Mouse (Mus musculus) thymus, adult 2 months (tissue): ENCODE measurements around the gene Zfp945. TPM values are rescaled to one million over a fixed set of nuclear protein-coding genes. Genes with fewer than 3 reads are reported as not detected.

Experiments
- DNase-seq: peaks from one replicate; pipeline ENCODE4 v3.0.0; 2021
- H3K27ac ChIP-seq: fragments of 200-500 bp; 2 replicates; pipeline ENCODE4 v1.5.1; 2012; ENCODE audit warnings: low read length, control low read depth; ENCODE audit not compliant: control insufficient read depth, insufficient read depth
- H3K27me3 ChIP-seq: fragments of 200-500 bp; 2 replicates; pipeline ENCODE4 v1.6.1; 2012; ENCODE audit warnings: mild to moderate bottlenecking, low read length, moderate library complexity, mixed read lengths; ENCODE audit not compliant: control insufficient read depth, insufficient read depth
- H3K36me3 ChIP-seq: fragments of 200-500 bp; 2 replicates; pipeline ENCODE4 v1.6.1; 2012; ENCODE audit warnings: mild to moderate bottlenecking, low read length, moderate library complexity; ENCODE audit not compliant: control insufficient read depth, insufficient read depth
- H3K4me1 ChIP-seq: fragments of 200-500 bp; replicated peaks from 2 replicates; pipeline ENCODE4 v1.6.1; 2012; ENCODE audit warnings: low read length; ENCODE audit not compliant: control insufficient read depth, insufficient read depth
- H3K4me3 ChIP-seq: fragments of 200-500 bp; 2 replicates; pipeline ENCODE4 v1.5.1; 2012; ENCODE audit warnings: mild to moderate bottlenecking, low read length, control low read depth, moderate library complexity; ENCODE audit not compliant: control insufficient read depth, insufficient read depth
- CTCF ChIP-seq: fragments of 200-500 bp; IDR thresholded peaks from 2 replicates; pipeline ENCODE4 v1.5.1; 2012; ENCODE audit warnings: mild to moderate bottlenecking, control low read depth, low read length, moderate library complexity, borderline replicate concordance; ENCODE audit not compliant: control insufficient read depth, poor library complexity, insufficient read depth; ENCODE audit errors: extremely low read depth
- POLR2A ChIP-seq: fragments of 200-500 bp; IDR thresholded peaks from 2 replicates; pipeline ENCODE4 v1.6.1; 2012; ENCODE audit warnings: mild to moderate bottlenecking, low read length, control low read depth, moderate library complexity; ENCODE audit not compliant: control insufficient read depth, poor library complexity, insufficient read depth; ENCODE audit errors: extremely low read depth
- WGBS: fragments of 180-500 bp; shearing (Covaris S2); methylation state at CpG from one replicate; pipeline ENCODE4 v1.1.7; 2018; 5-methylcytosine and 5-hydroxymethylcytosine counted together
- polyA plus RNA-seq: library from polyadenylated mRNA; depleted of rRNA; stranded (reverse); fragments of >200 nt; gene quantifications from 2 replicates; pipeline ENCODE4 v1.2.3, GENCODE M21; 2012; rRNA removed

Zfp945 gene
- polyA plus RNA-seq, 1 experiment: 3.7 TPM

DNA sequence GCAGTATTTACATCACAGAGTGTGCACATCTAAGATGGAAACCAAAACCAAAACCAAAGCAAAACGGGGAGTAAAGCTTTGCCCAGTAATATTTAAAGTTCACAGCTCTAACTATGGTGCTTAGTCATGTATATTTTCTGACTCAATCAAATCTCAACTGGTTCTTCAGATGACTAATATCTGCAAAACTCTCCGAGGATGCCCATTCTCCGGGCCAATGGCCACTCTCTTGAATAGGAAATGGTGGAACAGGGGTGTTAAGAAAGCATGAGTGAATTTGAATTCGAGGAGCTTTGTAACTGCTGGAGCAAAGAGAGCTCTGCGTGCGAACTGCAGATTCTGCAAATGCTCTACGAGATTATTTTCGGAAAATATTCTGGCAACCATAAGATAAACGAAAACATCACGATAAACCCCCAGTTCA lies 501 bp downstream of the Zfp945 start:
- Histone ChIP-seq H3K27ac (peak overlapping the region; percentile 20; the same call in 1 of the 2 replicates), H3K4me3 (peak overlapping the region; percentile 86), H3K27me3 (no peaks in the 10 kb centered on the region), H3K4me1 (peaks cover 4% of the 10 kb centered on the region), H3K36me3 (no peaks in the 10 kb centered on the region; the same call in 1 of the 2 replicates)
- DNase-seq: no peak
- TF ChIP-seq POLR2A: no peak
- TF ChIP-seq CTCF: no peak
- WGBS: 1% methylated on average over 10 of the region's 10 CpGs

GRCm38 (mm10) chr17:22821166-22821565 lies 45.8 kb downstream of the Zfp945 start:
- Histone ChIP-seq H3K4me1 (0 out of 2 replicates have a peak, but pooled peaks cover 3% of the 10 kb centered on the region), H3K4me3 (no peak overlapping the region), H3K27ac (no peak overlapping the region), H3K27me3 (no peaks in the 10 kb centered on the region), H3K36me3 (no peaks in the 10 kb centered on the region)
- DNase-seq: no peak
- TF ChIP-seq CTCF: no peak
- no peak for TF ChIP-seq POLR2A
- 10% methylated on average over 4 of the region's 4 CpGs for WGBS

DNA sequence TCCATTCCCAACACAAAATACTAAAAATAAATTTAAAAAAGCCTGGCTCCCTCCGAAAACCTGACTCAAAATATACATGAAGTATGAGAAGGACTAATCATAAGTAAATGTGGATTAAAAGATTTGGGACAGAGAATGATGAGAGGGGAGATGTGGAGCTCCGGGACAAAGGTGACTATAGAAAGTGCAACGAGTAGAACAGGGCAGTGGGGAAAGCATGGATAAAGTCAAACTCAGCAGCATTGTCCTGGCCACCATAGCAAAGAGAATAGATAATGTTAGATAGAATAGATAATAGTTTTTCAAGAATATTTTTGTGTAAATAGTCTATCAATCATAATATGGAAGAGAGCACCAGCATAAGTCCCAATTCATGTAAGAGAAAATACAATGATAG lies 48.7 kb downstream of the Zfp945 start:
- Histone ChIP-seq H3K27me3 (no peaks in the 10 kb centered on the region), H3K36me3 (no peaks in the 10 kb centered on the region), H3K27ac (no peak overlapping the region), H3K4me1 (0 out of 2 replicates have a peak, but pooled peaks cover 3% of the 10 kb centered on the region), H3K4me3 (no peak overlapping the region)
- TF ChIP-seq CTCF (no peak), POLR2A (no peak)
- WGBS: 83% methylated on average over 3 of the region's 3 CpGs
- no peak for DNase-seq

- peak; percentile 10 for DNase-seq
- TF ChIP-seq CTCF (no peak), POLR2A (no peak)
- no peaks in the 10 kb centered on the region for H3K36me3 ChIP-seq
- H3K27ac ChIP-seq: no peak overlapping the region
- 2% methylated on average over 28 of the region's 28 CpGs for WGBS
- H3K4me1 ChIP-seq: 0 out of 2 replicates have a peak, but pooled peaks cover 3% of the 10 kb centered on the region
- H3K4me3 ChIP-seq: peak overlapping the region; percentile 58
- H3K27me3 ChIP-seq: no peaks in the 10 kb centered on the region
Measured at GRCm38 (mm10) chr17:22817471-22818198, 49.3 kb downstream of the Zfp945 start.

- Histone ChIP-seq H3K4me3 (no peak overlapping the region), H3K27me3 (no peaks in the 10 kb centered on the region), H3K36me3 (no peaks in the 10 kb centered on the region), H3K4me1 (no peaks in the 10 kb centered on the region), H3K27ac (no peak overlapping the region)
- TF ChIP-seq POLR2A (no peak), CTCF (no peak)
- WGBS: 74% methylated on average over 2 of the region's 2 CpGs
- DNase-seq: peak; percentile 18
Measured at GRCm38 (mm10) chr17:22799707-22800106, 67.2 kb downstream of the Zfp945 start.

Other genes with a start within 250 kb of the Zfp945 start
- gene Vmn2r113, start 75.8 kb upstream of the Zfp945 start, polyA plus RNA-seq: not detected in 2 replicates
- not detected in 2 replicates for gene Vmn2r-ps130, start 194.0 kb upstream of the Zfp945 start, polyA plus RNA-seq